Mouse (Mus musculus) lung, postnatal 36 days (tissue): ENCODE measurements around the gene Rab40c.
A peak's percentile ranks its signal among the peaks of the same experiment; 100 is the strongest.

Experiments used
- DNase-seq: peaks from one replicate; pipeline ENCODE4 v3.0.0; 2022; ENCODE audit warnings: mixed read lengths

Rab40c gene

DNA sequence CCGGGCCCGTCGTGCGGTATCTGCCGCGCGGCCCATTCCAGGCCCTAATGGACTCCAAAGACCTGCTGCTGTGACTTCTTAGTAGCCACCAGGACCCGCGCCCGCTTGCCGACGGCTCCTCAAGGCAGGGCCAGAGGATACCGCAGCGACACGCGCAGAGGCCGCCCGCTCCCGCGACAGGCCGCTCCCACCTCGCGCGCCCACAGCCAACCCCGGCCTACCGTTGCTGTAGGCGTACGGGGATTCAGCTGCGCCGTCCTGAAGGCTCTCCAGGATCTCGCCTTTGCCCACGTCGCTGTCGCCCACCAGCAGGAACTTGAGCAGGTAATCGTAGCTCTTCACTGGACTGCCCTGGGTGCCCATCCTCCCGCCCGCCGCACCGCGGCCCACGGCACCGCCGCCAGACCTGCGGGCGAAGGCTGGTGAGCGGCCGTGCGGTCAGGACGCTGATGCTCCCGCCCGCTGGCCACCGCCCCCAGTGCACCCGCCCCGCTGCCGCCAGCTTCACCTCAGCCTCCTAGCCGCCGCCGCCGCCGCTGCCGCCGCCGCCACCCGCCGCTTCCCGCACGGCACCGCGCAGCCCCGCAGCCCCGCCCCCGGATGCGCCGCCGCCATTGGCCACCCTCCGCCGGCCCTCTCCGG is at the start of gene Rab40c:
Gene Rab40c, minus strand, starts transcription at position 584 of the 642 bp plus-strand sequence.
- DNase-seq: peak; percentile 28

DNA sequence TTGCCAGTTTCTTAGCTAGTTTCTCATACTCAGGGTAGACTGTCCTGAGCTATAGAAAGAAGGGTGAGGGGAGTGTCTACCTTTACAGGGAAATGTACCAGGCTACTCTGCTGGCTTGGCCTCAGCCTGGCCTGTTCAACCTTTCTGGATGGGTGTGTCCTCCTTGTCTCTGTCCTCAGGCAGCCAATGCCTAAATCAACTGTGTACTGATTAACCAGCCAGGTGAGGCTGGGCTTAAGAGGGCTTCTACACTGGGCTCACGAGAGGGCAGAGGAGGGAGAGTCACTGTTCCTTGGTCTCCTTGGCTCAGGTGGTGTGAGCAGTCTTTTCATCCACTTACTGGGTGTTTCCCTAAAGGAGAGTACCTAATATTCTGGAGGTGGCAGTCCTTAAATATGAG is 48.6 kb upstream of the Rab40c start:
- DNase-seq: peak; percentile 66

DNA sequence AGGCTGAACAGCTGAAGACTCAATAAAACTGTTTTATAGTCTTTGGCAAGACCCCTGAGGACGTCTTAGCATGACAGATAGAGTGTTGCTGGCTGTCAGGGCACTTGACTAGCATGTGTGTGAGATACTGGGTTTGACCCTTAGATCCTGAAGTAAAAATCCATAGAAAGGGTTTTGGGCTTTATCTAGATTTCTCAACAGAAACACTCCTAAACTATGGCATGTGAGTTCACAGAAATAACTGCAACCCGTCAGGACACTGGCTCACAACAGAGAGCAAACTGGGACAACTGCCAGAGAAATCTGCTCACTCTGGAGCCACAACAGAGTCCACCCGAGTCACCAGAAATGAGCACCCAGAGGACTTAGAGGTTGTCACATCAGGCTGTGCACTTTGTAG is 48.1 kb upstream of the Rab40c start:
- no peak for DNase-seq

DNA sequence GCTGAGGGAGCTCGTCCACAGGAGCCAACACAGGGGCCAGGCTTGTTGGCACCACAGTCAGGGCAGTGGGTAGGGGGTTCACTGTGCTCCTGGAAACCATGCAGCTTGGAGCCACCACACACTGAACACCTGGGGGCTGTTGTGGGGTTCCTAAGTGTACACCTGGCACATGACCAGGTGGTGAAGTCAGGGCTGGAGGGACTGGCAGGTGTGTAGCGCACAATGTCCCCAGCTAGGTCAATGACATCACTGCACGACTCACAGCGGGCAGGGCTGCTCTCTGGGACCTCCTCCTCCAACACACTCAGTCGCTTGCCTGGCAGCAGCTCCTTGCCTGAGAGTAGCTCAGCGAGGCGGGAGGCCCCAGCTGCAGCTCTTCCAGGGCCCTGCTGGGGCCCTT is 44.7 kb upstream of the Rab40c start:
- DNase-seq: no peak

DNA sequence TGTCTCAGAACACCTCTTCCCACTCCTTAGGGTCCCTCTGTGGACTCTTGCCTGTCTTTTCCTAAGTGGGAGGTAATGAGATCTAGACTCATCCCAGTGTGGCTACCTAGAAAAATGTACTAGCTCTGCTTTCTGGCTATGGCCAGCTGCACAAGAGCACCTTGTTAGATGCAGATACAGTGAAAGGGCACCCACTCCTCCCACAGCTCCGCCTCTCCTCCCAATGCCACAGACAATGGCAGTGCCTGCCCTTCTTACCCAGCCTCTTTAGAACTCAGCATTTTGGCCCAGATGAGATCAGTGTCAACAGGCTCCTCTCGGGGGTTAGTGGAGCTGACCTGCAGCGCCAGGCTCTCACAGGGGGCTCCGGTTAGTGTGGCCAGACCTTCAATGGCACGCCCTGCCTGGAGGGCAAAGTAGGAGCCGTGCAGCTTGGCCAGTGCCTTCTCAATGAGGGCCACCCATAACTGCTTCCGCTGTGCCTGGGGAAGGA is 42.9 kb upstream of the Rab40c start:
- no peak for DNase-seq

DNA sequence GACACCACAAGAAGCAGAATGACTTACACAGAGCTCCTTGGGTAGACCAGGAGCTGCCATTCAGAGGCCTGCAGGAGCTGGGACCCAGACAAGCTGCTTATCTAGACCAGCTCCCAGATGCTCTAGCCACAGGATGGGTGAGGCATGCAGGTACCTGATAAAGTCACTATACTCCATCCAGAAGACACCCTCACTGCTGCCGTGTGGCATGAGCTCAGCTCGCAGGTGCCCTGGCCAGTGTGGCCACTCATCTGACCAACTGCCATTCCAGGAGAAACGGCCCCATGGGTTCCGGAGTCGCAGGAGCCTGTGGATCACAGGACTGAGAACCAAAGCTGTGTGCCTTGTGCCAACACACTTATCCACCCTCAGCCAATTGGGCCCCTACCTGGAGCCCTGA is 42.0 kb upstream of the Rab40c start:
- DNase-seq: no peak

DNA sequence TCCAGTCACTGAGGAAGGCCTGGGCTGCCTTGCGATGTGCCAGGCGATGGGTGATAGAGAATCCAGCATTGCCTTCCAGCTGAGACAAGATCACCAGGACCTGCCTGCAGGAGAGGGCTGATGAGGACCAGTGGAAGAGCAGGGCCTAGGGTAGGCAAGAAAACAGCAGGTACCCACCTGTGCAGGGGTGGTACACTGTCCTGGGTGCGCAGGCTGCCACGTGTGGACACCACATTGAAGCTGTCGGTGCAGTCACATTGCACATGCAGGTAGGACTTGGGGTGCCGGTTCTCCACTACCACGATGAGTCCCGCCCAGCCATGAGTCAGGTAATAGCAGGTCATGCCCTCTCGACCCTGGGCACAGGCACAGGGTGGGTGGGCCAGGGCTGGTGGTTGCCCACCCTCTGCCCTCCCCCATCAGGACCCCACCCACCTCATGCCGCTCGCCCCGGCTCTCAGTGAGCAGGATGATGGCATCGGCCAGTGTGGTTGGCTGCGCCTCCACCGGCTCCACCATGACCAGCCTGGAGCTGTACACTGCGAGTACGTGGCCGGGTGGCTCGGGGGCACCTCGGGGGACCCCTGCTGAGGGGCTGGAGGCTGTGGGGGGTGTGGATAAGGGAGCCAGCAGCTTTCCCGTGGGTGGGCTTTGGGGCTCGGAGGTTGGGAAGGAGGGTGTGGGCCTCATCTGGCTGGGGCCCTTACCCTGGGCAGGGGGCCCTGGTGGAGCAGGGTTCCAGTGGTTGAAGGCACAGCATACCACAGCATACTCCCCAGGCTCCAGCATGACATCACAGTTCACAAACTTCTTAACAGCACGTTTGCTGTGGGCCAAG is 40.3 kb upstream of the Rab40c start:
- no peak for DNase-seq

DNA sequence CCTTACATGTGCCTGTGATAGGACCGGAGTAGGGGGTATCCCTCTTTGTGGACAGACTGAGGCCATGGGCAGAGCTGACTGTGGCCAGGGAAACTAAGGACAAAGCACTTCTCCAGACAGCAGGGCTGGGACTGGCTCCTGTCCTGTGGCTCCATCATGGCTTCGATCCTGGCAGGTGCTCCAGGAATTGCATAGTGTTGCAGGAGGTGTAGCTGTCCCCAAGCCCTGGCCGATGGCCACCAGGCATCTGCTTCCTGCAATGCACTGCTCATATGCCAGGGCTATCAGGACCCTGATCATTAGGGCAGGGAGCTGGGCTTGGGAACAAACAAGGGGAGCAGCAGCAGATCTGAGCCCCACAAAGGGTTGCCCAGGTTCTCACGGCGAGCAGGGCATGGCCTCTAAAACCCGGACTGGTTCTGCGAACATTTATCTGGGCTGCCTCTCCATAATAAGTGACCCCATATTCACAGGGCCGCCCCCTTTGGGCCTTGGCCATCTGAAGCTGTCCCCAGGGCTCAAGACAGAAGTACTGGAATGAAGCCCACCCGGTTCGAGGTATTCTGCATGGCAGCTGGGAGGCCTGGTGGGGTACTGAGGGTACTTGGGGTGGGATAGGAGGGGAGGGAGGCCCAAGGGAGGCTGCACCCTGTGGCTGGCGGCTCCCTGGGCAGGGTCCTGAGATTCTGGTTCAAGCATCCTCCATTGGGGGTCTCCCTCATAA is 39.4 kb upstream of the Rab40c start:
- DNase-seq: no peak

DNA sequence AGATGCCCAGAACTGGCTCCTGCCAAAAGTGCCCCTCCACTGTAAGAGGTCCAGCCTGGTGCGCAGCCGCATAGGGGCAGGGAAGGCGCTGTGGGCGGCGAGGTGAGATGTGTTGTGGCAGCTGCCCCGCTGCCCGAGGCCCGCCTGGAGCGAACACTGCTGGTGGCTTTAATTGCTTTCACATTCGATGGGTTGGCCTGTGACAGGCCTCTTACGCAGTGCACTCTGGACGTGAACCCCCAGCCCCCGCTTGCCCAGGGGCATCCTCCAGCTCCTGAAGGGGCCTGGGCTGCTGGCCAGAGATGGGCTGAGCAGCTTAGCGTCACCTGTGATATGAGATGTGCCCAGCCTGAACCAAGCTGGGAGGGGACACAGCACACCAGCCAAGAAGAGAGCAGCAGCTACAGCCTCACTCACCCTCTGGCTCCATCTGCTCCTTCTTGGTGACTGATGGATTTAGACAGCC is 38.1 kb upstream of the Rab40c start:
- no peak for DNase-seq

DNA sequence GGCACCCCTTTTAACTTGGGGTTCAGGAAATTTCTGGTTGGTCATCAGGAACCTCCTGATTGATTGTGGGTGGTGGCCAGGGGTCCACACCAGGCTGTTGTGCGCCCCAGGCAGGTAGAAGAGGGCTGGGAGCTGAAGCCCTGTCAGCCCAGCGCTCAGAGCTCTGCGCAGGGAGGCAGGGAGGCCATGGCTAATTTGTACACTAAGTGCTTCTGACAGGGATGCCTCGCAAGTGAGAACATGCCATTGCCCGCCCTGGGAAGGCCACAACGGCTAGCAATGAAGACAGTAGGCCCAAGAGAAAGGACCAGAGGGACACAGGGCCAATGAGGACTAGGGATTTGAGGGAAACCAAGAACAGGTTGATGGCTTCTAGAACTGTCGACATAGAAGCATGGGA is 37.1 kb upstream of the Rab40c start:
- no peak for DNase-seq

DNA sequence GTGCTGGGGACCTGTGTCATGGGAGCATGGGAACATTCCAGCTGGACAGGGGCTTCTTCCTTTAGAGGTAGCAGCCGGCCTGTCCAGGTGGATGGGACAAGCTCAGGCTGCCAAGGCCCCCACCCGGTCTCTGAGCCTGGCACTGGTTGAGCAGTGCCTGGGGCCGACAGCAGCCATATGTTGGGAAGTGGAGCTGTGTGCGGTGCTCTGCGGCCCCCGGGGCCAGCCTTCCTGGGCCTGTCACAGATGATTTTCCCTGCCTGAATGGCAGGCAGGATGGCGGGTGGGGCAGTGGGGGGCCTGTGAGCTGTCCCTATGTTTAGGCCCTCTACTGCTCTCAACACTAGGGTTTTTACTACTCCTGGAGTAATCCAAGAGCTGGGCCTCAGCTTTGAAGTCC is 36.7 kb upstream of the Rab40c start:
- no peak for DNase-seq

DNA sequence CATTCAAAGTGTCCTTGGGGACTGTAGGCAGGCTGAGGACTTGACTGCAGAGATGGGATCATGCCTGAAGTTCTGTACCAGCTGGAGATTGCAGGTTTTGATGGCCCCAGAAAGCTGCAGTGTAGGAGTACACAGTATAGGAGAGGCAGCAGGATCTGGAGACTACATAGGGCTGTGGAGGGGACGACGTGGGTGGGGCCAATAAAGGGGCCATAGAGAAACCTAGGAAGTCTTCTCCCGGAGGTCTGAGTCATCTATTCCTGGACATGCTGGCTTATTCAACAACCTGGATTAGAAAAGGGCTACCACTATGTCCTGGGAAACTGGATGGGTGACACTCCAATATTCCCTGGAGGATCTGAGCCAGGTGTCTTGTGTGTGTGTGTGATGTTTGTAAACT is 36.2 kb upstream of the Rab40c start:
- DNase-seq: no peak

DNA sequence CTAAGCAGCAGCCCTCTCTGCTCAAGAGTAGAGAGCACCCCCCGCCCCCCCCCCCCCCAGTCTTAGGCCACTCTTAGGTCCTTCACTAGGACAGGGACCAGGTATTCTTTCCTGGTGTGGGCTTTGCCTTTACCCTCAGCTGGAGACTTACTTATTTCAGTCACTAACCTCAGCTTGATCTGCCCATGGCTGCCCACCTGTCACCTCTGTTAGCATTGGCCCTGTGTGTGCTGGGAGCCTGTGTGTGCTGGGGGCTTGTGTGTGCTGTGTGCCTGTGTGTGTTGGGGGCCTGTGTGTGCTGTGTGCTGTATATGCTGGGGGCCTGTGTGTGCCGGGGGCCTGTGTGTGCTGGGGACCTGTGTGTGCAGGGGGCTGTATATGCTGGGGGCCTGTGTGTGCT is 35.1 kb upstream of the Rab40c start:
- no peak for DNase-seq

DNA sequence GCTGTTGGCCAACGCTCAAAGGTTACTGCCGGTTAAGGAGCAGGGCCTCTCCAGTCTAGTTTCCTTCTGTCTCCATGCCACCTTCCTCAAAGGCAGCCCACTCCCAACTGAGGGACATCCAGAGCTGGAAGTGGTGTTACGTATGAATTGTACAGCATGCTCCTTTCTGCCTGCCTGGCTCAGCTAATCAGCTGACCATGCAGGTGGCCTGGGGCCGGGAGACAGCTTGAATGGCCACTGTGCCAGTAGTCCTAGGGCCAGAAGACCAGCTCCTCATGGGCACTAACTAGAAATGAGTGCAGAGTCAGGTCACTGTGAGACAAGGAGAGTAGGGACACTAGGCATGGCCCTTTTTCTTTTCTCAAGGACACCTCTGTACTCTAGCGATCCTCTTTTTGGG is 33.6 kb upstream of the Rab40c start:
- no peak for DNase-seq

DNA sequence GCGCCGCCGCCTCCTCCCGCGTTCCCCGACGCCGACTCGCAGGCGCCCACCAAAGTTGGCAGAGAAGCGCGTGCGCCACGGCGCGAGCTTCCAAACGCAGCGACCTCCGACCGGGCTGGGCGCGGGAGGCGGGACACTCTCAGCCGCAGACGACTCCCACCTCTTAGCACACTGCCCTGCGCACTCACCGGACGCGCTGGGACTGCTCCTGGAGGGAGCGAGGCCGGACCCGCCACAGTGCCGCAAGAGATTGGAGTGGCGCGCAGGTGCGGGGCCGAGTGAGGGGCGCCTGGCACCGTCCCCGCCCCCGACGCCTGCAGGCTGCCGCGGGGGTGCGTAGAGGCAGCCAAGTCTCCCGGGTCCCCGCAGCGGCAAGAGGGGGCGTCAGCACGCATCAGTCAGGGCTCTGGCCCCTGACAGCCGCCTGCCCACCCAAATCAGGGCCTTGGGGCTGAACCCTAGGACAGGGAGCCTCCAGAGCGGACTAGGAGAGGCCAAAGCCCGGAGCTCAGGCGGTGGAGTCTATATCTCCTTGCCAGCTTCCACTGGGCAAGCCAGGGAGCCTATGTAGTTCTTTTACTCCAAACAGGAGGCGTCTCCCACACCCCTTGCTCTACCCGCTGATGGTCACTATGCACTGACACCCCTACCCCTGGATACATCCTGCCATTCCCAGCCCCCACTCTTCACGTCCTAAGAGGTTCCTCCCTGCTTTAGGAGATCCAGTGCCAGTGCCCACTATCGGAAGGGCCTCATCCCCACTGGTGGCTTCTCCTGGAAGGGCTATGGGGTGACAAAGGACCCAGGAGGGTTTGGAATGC is 32.5 kb upstream of the Rab40c start, which contains the start of gene A930017K11Rik:
Gene A930017K11Rik, minus strand, starts transcription at position 763 of the 821 bp plus-strand sequence.
- DNase-seq: no peak

DNA sequence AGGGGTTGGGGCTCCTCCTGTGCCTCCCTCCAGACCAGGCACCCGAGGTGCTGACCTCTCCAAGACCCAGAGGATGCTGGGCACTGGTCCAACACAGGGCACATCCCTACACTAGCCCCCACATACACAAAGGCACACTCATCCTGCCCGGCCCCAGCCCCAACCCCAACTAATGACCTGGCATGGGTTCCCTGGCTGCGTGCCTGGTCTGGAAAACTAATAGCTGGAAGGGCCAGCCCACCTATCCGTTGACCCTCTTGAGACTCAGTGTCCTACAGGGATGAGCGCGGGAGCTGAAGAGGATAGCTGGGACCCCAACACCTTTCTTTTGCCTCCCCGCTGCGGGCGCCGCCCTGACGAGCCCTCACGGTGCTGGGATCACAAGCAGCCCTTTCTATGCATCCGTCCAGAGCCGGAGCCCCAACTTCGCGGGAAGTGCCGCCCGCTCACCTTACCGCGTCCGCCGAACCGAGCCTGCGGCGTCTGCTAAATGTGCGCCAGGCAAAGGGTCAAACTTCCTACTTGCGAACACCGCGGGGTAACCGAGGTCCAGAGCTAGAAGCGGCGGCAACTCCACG is 31.8 kb upstream of the Rab40c start:
- DNase-seq: no peak

DNA sequence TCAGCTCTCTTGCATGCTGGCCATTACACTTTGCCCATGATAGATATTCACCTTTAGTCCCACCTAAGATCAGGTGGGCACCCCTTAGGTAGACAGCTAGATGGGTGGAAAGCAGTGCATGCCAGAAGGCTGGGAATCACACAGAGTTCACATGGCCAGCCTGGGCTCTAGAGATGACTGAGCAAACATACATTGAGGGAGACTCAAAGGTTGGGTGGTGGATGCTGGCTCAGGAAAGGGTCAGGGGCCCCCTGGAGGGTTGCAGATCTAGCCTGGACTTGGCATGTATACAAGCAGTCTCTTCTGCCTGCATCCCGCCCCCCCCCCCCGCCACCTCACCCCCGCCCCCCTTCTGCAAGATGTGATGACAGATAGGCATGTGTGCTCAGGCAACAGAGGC is 31.2 kb upstream of the Rab40c start:
- DNase-seq: no peak

DNA sequence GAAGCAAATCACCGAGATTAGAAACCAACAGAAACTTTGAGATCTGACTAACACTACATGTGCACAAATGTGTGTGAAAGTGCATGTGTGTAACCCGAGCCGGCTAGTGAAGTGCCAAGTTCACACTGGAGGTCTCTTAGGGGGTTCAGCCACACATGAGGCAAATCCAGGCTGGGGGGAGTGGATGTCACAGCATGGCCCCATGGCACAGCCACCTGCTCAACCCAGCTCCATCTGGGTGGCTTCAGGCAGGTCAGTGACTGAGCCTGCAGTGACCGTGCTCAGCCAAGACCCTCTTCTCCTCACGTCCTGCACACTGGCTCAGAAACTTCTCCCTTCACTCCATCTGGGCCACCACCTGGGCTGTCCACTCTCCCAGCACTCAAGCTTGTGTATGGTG is 30.5 kb upstream of the Rab40c start:
- DNase-seq: no peak

DNA sequence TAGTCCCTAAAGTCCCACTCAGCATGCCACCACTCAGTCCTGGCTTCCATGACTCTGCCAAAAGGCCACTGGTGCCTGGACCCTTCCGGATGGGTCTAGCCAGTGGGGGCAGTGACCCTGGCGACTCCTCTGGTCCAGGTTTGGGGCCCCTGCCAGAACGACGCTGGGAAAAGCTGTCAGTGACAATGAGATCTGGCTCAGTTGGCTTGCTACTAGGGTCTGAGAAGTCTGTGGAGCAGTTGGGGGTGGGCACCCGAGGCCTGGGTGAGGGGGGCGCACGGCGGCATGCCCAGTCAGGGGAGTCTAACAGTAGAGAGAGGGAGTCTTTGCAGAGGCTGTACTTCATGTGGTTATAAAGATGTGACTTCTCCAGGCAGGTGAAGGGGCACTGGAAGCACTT is 28.5 kb upstream of the Rab40c start:
- no peak for DNase-seq

DNA sequence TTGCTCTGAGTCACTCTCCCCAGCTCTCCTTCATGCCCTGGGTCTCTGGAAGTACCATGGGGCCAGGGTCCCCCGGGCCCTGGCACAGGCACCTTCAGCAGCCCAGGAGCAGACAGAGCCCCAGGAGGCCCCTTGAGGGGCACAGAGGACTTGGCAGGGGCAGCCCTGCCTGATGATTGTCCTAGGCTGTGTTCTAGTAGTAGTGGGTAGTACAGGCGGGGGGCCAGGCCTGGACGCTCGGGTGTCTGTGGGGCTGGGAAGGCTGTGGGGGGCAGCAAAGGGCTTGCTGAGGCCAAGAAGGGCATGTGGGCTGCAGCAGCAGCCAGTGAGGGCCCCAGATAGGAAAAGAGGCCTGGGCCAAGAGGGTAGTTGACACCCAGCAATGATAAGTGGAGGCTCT is 28.0 kb upstream of the Rab40c start:
- no peak for DNase-seq

DNA sequence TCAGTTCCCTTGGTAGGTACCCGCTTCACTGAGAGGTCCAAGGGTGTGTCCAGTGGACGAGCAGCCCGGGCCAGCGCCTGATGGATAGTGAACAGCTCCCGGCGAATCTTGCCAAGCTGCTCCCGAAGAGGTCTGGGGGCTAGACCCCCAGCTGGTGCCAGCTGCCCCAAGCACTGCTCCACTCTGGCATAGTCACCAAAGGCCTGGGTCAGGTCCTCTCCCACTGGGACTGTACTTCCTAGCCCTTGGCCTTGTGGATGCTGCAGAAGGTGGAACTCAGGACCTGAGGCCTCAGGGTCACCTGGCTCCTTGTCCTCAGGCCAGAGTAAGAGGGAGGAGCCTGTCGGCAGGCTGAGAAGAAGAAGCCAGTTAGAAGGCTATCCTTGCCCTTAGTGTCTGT is 27.4 kb upstream of the Rab40c start:
- DNase-seq: no peak

DNA sequence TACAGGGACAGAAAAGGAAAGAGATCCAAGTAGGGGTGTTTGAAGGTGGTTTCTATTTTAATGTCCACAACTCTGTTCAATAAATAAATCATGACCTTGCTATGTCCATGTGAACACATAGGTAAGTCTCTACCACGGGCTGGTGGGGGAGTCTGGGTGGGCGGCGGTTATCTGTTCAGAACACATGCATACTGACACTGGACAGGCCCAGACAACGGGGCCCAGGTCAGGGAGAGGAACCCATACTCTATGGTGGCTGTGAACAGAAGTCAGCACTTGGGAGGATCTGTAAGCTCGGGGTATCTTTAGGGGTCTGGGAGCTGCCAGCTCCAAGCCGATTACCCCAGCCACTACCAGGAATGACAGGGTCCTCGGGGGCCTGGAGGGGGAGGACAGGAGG is 26.8 kb upstream of the Rab40c start:
- DNase-seq: no peak
